Mouse (Mus musculus) C2C12 (cell line): Measurements from ENCODE around the gene Cabin1.

Source experiments
- CTCF ChIP-seq: IDR thresholded peaks from one replicate; pipeline ENCODE4 v1.5.1; 2011; ENCODE audit not compliant: control insufficient read depth, insufficient read depth, insufficient read length
- FOSL1 ChIP-seq: IDR thresholded peaks from one replicate; pipeline ENCODE4 v1.8.0; 2011; ENCODE audit warnings: mild to moderate bottlenecking, low read length; ENCODE audit not compliant: poor library complexity, insufficient read depth, severe bottlenecking
- MYOD1 ChIP-seq: IDR thresholded peaks from one replicate; pipeline ENCODE4 v1.6.1; 2011; ENCODE audit warnings: low read depth; ENCODE audit not compliant: control insufficient read depth, insufficient read length
- MYOG ChIP-seq: IDR thresholded peaks from one replicate; pipeline ENCODE4 v1.6.1; 2011; ENCODE audit not compliant: control insufficient read depth, insufficient read length; ENCODE audit errors: extremely low read depth
- USF1 ChIP-seq: IDR thresholded peaks from one replicate; pipeline ENCODE4 v1.6.1; 2011; ENCODE audit warnings: low read depth, mild to moderate bottlenecking, control low read depth, moderate library complexity

- TF ChIP-seq CTCF (no peak), FOSL1 (no peak), USF1 (no peak), MYOD1 (no peak), MYOG (no peak)
These were observed 138.2 kb downstream of the Cabin1 start for GRCm38 (mm10) chr10:75625920-75626319.
